Mouse (Mus musculus): Measurements from ENCODE around the gene Usp35. TPM values are rescaled to one million over a fixed set of nuclear protein-coding genes. Genes with fewer than 3 reads are reported as not detected.

Gene Usp35
- total and polyA plus RNA-seq, 3 experiments = 0.58 to 2.2 TPM; not detected in 1

GRCm38 (mm10) chr7:97342961-97343360 lies 11.1 kb upstream of the Usp35 start:
- DNase-seq (ENCODE audit: low read depth, low spot score) = peak; percentile 76
- Histone ChIP-seq H3K27ac (ENCODE audit: control insufficient read depth, low read depth, low read length) (peak overlapping the region; percentile 10; the same call in 1 of the 2 replicates), H3K79me2 (ENCODE audit: control insufficient read depth, insufficient read depth, low read length, poor library complexity) (no peaks in the 10 kb centered on the region), H3K9me3 (replicated peaks; ENCODE audit: insufficient read depth, low read length) (no peaks in the 10 kb centered on the region), H3K4me3 (ENCODE audit: control insufficient read depth in 1 of 2, insufficient read depth in 1 of 2, low read depth in 2 of 2, low read length in 2 of 2) (no peak overlapping the region), H3K36me3 (ENCODE audit: control insufficient read depth in 1 of 2, insufficient read depth in 2 of 2, low read length in 2 of 2) (peaks cover 0 to 19% of the 10 kb centered on the region in 2 experiments; a peak in 2 of 4 replicates), H3K4me1 (ENCODE audit: control insufficient read depth in 1 of 2, insufficient read depth in 2 of 2, low read length in 2 of 2) (peaks cover 13 to 31% of the 10 kb centered on the region in 2 experiments), H3K27me3 (ENCODE audit: control insufficient read depth in 1 of 2, insufficient read depth in 2 of 2, low read length in 2 of 2) (no peaks in the 10 kb centered on the region), H3K9ac (ENCODE audit: control insufficient read depth, low read depth, low read length, poor library complexity, severe bottlenecking) (no peak overlapping the region)
- TF ChIP-seq MXI1 (IDR thresholded peaks at IDR 0.05; ENCODE audit: low read depth, low read length) (peak; percentile 40; the same call in 1 of the 2 replicates), MAZ (IDR thresholded peaks at IDR 0.05; ENCODE audit: low read depth, low read length) (no peak), ELF1 (IDR thresholded peaks at IDR 0.05; ENCODE audit: low read depth, low read length) (no peak), HCFC1 (IDR thresholded peaks at IDR 0.05; ENCODE audit: low read depth, low read length) (no peak), ZC3H11A (IDR thresholded peaks at IDR 0.05; ENCODE audit: low read depth, low read length) (no peak), TBP (IDR thresholded peaks at IDR 0.05; ENCODE audit: low read depth, low read length) (no peak), EP300 (IDR thresholded peaks at IDR 0.05; ENCODE audit: low read depth in 1 of 2, low read length in 2 of 2) (peak; percentile 42; a peak in 2 of 4 replicates), NELFE (IDR thresholded peaks at IDR 0.05; ENCODE audit: low read depth, low read length) (no peak), GABPA (IDR thresholded peaks at IDR 0.05; ENCODE audit: low read depth, low read length) (no peak), E2F4 (IDR thresholded peaks at IDR 0.05; ENCODE audit: borderline replicate concordance, low read depth, low read length) (no peak), USF1 (IDR thresholded peaks at IDR 0.05; ENCODE audit: low read depth, low read length) (no peak), POLR2AphosphoS2 (IDR thresholded peaks at IDR 0.05; ENCODE audit: low read length) (no peak), USF2 (IDR thresholded peaks at IDR 0.05; ENCODE audit: borderline replicate concordance in 1 of 2, insufficient read depth in 1 of 2, low read depth in 1 of 2, low read length in 2 of 2) (no peak), MEF2A (IDR thresholded peaks at IDR 0.05; ENCODE audit: extremely low read depth, insufficient replicate concordance, low read depth, low read length, poor library complexity, severe bottlenecking) (no peak), CTCF (IDR thresholded peaks at IDR 0.05 in 2 of 3, conservative IDR thresholded peaks at IDR 0.05 in 1 of 3; ENCODE audit: control insufficient read depth in 1 of 3, insufficient read depth in 1 of 3, low read depth in 2 of 3, low read length in 3 of 3, poor library complexity in 1 of 3, severe bottlenecking in 1 of 3) (no peak), UBTF (IDR thresholded peaks at IDR 0.05; ENCODE audit: borderline replicate concordance, insufficient read depth, low read depth, low read length) (no peak), SIN3A (IDR thresholded peaks at IDR 0.05; ENCODE audit: low read length) (peak; percentile 43; the same call in 1 of the 2 replicates), CHD1 (IDR thresholded peaks at IDR 0.05; ENCODE audit: low read depth, low read length) (no peak), POLR2A (IDR thresholded peaks at IDR 0.05; ENCODE audit: control insufficient read depth in 1 of 2, insufficient read depth in 1 of 2, low read depth in 1 of 2, low read length in 2 of 2, poor library complexity in 1 of 2) (no peak), CHD2 (IDR thresholded peaks at IDR 0.05; ENCODE audit: low read length) (no peak), MYC (IDR thresholded peaks at IDR 0.05; ENCODE audit: low read depth, low read length) (no peak), RAD21 (IDR thresholded peaks at IDR 0.05; ENCODE audit: low read depth, low read length) (no peak), KAT2A (conservative IDR thresholded peaks at IDR 0.05; ENCODE audit: low read depth, low read length) (no peak), ETS1 (IDR thresholded peaks at IDR 0.05; ENCODE audit: low read depth, low read length) (no peak; the same call in 1 of the 2 replicates), GATA1 (IDR thresholded peaks at IDR 0.05; ENCODE audit: low read depth, low read length) (no peak)
